18 mouse cellular contexts compared by ENCODE assay signal in the genomic region with DNA sequence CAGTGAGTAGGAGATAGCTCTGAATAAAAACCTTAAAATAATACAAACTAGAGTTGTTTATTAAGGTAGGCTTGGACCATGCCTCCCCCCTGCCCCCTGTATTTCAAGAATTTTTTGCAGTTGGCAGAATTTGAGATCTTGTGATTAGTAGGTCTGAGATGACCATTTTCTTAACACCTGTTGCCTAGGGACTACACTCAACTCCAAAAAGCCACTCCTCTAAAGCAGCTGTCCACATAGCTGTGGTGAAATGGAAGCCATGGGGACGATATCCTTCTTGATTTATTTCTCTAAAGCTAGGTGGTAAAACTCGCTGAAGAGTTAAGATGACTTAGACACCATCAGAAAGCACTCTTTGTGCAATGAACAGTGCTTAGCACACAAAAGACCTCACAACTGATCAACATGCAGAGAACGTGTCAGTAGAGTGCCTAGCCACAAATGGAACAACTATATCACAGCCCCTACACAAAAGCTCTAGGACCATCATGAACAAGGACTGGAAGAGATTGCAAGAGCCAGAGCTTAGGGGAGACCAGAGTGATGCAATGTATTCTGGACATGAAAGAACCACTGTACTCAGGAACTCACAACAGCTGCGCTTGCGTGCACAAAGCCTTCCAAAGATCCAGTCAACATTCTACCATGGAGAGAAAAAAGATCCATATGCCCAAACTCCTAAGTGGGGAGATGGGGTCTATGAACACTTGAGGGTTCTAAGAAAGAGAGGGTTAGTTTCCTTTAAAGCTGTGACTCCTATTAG.
"Had no signal": no experiment of that assay in that cellular context is flagged by ENCODE, and none has a peak within 500 bp of the region (broad histone marks: within the 10 kb centered on the region; RNA-seq: fewer than 3 reads in every experiment).

No protein-coding gene starts in this region.

- H3K4me3 ChIP-seq: liver, embryonic 15.5 days; midbrain, embryonic 13.5 days; midbrain, embryonic 15.5 days; neural tube, embryonic 13.5 days; neural tube, embryonic 15.5 days had no signal

- H3K27me3 ChIP-seq: liver, embryonic 15.5 days; megakaryocyte, embryonic 14.5 days; midbrain, embryonic 13.5 days; midbrain, embryonic 15.5 days; neural tube, embryonic 13.5 days; neural tube, embryonic 15.5 days had no signal

- H3K36me3 ChIP-seq: liver, embryonic 15.5 days; midbrain, embryonic 13.5 days; midbrain, embryonic 15.5 days; neural tube, embryonic 13.5 days; neural tube, embryonic 15.5 days had no signal

- H3K4me1 ChIP-seq: liver, embryonic 15.5 days; neural tube, embryonic 13.5 days had no signal

- H3K27ac ChIP-seq: liver, embryonic 15.5 days; midbrain, embryonic 13.5 days; midbrain, embryonic 15.5 days; neural tube, embryonic 13.5 days; neural tube, embryonic 15.5 days had no signal

- DNase-seq: liver, postnatal 0 days; lung, embryonic 14.5 days; lung, postnatal 10 days; lung, postnatal 4 days; retina, postnatal 1 day; right cerebral cortex, postnatal 25 days; right cerebral cortex, postnatal 4 days; spleen, adult 18-20 months; thymus, adult 18-20 months; thymus, postnatal 14 days; thymus, postnatal 36 days had no signal

- H3K4me2 ChIP-seq: liver, embryonic 15.5 days; lung, embryonic 14.5 days; midbrain, embryonic 11.5 days; midbrain, embryonic 13.5 days; midbrain, embryonic 15.5 days; neural tube, embryonic 13.5 days; neural tube, embryonic 15.5 days had no signal
